Mouse (Mus musculus) fibroblast of lung, adult 2 months (primary cell): ENCODE measurements at regions not wholly inside any gene's neighbourhood (a gene's known extent, or its start where the extent isn't known, plus 50 kb on each side); places are given as distances from the start of the nearest gene placed in this dataset.
"Not testable (repeated sequence)": the region's sequence is repeated elsewhere in the genome, so short reads cannot be mapped to it uniquely, and the experiment has no call there.

Experiments
- DNase-seq: peaks from one replicate; pipeline ENCODE4 v3.0.0-alpha.2; 2011; ENCODE audit warnings: low read depth

DNA sequence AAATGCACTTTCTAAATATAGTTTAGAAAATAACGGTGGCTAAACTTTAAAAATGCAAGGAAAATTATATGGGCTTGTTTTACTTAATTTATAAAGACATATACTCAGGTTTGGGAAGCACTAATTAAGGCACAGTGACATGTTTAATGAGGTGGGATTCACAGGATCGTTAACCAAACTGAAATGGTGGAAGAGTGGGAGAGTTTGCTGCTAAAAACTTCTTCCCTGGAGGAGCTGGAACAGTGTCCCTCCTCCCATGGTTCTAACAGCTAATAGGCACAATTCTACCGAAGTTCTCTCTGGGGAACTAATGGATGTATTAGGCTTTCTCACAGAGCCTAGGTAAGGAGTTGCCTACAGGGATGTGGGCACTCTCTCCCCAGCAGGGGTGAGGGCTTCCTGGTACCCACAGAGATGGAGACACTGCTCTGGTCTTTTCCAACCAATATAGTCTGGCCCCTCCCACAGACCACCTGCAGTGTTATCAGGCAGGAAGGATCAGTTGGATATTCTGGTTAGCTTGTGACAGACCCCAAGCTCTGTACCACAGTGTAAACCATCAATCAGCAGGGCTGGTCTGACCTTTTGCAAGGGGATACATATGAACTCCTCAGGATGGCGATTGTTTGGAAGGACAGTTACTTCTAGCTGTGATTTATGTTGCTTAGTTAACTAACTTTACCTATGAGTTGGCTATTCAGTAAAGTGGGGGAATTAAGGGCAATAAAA, 309.0 kb upstream of the Zic4 start:
- no peak for DNase-seq

- DNase-seq, result no peak
Observed at GRCm38 (mm10) chr9:91059460-91059859, 302.8 kb upstream of the Zic4 start.

- DNase-seq, result no peak
Observed at GRCm38 (mm10) chr9:91069496-91069895, 292.7 kb upstream of the Zic4 start.

- DNase-seq, result no peak
Observed at GRCm38 (mm10) chr9:91073366-91074174, 288.6 kb upstream of the Zic4 start.

GRCm38 (mm10) chr9:91074175-91074480, 288.1 kb upstream of the Zic4 start:
- DNase-seq, result no peak

DNA sequence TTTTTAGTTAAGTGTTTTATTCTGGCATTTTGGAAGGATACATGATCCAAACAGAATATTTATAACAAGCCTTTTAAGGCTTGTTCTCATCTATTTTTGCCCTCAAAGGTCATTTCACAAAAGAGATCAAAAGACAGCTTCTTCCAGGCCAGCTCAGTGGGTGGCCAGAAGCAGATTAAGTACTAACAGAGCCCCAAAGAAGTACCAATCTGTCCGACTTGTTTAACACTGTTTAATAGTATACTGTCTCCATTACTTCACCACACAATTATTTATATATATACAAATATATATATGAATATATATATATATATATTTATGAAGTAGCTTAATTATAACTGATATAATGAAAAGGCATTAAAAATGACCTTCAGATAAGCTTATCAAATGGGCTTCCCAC, 284.7 kb upstream of the Zic4 start:
- DNase-seq, result no peak

DNA sequence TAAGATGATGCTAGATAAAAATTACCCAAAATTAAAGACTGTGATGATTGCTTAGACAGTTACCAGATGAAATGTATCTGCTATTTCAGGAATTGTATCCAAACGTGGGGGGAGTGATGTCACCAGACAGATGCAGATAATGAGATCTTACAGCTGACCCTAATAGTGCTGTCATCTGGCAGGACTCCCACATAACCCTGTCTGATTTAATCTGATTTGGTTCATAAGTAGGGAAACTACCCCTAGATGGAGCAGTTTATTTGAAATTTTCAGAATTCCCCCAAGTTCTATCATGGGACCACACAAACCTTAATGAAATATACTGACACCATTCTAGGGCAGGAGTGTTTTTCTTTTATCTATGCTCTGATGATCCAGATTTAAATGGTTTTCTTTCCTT, 278.4 kb upstream of the Zic4 start:
- no peak for DNase-seq

DNA sequence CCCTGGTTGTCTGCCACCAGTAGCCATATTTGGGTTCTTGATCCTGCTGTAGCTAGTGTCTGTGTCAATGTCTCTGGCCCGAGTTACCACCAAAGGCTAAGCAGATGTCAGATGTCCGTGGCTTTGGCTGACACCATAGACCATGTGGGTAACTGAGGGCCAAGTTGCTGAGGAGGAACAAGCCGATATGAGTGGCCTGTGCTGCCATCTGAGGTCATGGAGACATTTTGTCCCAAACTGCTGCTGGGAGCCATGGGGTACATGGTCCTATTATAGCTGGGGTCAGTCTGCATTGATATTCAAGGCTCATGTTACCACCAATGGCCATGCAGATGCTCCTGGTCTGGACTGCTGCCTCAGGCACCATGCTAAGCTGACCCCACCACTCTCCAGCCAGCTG, 276.3 kb upstream of the Zic4 start:
- no peak for DNase-seq

GRCm38 (mm10) chr9:91089348-91089747, 272.9 kb upstream of the Zic4 start:
- DNase-seq, result no peak

DNA sequence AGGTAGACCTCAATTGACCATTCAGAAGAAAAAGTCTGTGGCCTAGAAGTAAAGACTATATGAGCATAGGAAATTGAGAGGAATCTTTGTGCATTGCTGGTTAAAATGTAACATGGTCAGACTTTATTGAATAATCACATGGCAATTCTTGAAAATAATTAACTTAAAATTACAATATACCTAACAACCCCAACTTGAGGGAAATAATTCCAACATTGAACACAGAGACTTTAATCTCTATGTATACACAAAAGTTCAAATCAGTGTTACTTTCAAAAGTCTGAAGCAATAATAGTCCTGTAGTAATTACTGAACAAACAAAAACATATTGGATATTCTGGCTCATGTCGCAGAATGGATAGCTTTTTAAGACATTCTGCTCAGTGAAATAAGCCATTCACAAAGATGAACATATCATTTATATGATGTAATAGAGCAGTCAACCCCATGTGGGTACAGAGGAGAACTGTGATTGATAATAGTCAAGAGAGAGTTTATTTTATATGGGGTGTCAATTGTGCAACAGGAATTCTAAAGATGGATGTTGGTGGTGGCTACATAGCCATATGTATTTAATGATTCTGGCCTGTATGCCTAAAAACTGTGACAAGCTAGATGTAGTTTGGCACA, 270.7 kb upstream of the Zic4 start:
- DNase-seq, result no peak

GRCm38 (mm10) chr9:91101614-91102407, 260.4 kb upstream of the Zic4 start:
- no peak for DNase-seq

DNA sequence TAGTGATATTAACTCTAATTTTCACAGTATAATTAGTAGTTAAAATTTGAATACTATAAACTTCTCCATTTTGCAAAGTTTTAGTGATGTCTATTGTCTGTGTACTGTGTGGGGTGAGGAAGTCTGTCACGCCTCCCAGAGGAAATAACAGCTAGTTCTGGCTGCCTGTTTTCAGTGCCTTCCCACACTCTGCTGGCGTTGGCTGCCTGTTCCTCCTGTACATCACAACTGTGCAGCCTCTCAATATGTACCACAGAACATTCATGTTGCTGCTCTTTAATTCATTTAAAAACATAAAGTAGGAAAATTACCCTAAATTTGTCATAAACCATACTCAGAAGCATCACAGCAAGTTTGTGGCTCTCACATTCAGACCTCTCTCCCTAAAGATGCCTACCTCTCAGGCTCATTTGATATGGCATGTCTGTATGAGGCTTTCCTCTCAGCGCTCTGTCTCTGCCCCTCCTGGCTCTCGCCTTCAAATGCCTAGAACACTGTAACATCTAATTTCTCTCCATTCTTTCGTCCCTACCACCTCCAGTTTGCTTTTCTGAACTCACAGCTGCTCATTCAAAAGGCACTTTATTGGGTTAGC, 239.7 kb upstream of the Zic4 start:
- DNase-seq, result no peak

- DNase-seq, result no peak
Observed at GRCm38 (mm10) chr9:91123208-91123607, 239.0 kb upstream of the Zic4 start.

GRCm38 (mm10) chr9:91126630-91127245, 235.5 kb upstream of the Zic4 start:
- no peak for DNase-seq

GRCm38 (mm10) chr9:91128491-91128890, 233.7 kb upstream of the Zic4 start:
- not testable (repeated sequence) for DNase-seq

DNA sequence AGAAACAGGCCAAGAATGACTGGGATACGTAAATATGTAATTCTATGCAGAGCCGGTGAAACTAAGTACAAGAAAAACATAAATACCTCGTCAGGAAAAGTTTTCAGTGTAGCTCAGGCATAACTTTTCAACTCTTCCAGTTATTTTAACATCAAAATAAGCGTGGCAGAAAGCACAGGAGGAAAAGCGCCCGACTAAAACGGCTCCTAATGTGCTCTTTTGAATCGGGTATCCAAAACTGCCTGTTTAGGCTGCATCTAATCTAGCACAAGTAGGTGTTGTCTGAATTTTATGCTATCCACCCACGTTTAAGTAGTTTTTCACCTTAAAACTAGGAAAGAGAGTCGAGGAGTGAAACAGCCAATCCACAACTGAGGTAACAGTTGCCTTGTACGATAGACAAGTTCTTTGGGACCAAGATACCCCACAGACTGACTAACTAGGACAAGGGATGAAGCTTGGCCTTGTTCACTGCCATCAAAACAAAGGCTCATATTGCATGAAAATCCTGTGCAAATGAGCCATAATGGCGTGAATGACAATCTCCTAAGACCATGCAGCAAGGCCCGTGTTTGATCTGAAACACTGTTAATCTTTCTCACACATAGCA, 232.0 kb upstream of the Zic4 start:
- DNase-seq, result no peak

GRCm38 (mm10) chr9:91131415-91132255, 230.6 kb upstream of the Zic4 start:
- no peak for DNase-seq

DNA sequence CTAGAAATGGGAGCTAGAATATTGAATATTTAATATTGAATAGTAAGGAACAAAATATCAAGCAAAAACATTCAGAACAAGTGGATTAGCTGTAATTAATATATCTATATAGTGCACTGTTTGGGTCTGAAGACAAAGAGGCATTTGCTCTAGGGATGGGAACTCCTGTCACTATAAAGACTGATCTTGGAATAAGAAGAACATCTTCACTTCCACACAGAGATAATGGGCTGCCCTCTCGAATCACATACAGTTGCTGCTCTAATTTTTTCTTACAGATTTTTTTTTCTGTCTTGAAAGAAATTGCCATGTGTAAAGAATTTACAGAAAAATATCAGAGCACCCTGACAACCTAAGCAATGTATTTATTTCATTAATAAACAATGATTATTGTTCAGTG, 229.7 kb upstream of the Zic4 start:
- no peak for DNase-seq

GRCm38 (mm10) chr9:91133256-91133920, 228.8 kb upstream of the Zic4 start:
- DNase-seq, result no peak

- DNase-seq, result no peak
Observed at GRCm38 (mm10) chr9:91134325-91134724, 227.9 kb upstream of the Zic4 start.
